Mouse (Mus musculus) lung, adult 2 months (tissue): ENCODE measurements around the gene Rnd1.

Experiments used
- CTCF ChIP-seq: fragments of 200-500 bp; IDR thresholded peaks from 2 replicates; pipeline ENCODE4 v1.5.1; 2011; ENCODE audit warnings: mild to moderate bottlenecking, low read length, control low read depth; ENCODE audit not compliant: insufficient read depth
- POLR2A ChIP-seq: fragments of 200-500 bp; IDR thresholded peaks from 2 replicates; pipeline ENCODE4 v1.6.1; 2011; ENCODE audit warnings: low read depth, mild to moderate bottlenecking, control low read depth, low read length, borderline replicate concordance; ENCODE audit errors: extremely low read depth

DNA sequence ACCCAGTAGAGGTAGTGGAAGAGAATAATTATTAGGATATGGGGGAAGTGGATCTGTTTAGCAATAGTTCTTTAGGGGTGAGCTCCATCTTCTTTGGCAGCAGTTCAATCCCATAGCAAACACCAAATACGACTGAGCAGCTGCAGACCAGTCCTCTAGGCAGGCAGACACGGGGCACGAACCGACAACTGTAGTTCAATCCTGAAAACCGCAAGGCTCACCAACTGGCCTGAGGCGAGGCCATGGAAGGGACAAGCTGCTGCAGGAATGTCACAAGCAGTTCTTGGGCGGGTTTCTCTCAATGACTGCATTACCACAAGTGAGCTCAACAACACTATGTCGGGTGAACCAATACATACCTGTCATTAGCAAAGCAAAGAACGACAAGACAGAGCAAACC is 27.1 kb upstream of the Rnd1 start:
- TF ChIP-seq CTCF (no peak), POLR2A (no peak)
